Mouse (Mus musculus): ENCODE measurements around the gene Mctp2. TPM values are rescaled to one million over a fixed set of nuclear protein-coding genes. Genes with fewer than 3 reads are reported as not detected.

Mctp2 gene
- total RNA-seq, 2 experiments from 2014 or later, result 1.3 to 2.0 TPM

- intact Hi-C loops (cut with DNase I), result no loop called here
- DNase-seq (ENCODE audit: low spot score in 2 of 2), result no peak
Observed at GRCm38 (mm10) chr7:72110578-72110977, 195.8 kb downstream of the Mctp2 start.

- intact Hi-C loops (cut with DNase I), result no loop called here
- no peak for DNase-seq (ENCODE audit: low spot score in 2 of 2)
Observed at GRCm38 (mm10) chr7:72108639-72109399, 197.6 kb downstream of the Mctp2 start.

DNA sequence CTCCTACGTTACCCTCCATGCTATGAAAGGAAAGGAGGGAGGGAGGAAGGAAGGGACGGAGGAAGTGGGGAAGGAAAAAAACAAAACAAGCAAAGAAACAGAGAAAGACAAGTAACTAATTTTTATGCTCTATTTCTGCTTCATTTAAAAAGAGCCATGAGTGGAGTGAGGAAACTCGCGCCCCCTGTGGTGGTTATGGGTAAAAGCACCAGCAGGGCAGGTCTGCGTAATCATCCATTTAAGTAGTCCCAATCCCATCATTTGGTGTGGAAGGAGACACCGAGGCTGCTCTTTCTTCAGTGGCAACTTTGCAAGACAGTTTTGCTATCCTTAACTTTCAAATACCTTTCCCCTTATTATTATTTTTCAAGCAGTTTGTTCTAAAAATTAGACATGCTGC lies 202.2 kb downstream of the Mctp2 start:
- intact Hi-C loops (cut with DNase I), result no loop called here

DNA sequence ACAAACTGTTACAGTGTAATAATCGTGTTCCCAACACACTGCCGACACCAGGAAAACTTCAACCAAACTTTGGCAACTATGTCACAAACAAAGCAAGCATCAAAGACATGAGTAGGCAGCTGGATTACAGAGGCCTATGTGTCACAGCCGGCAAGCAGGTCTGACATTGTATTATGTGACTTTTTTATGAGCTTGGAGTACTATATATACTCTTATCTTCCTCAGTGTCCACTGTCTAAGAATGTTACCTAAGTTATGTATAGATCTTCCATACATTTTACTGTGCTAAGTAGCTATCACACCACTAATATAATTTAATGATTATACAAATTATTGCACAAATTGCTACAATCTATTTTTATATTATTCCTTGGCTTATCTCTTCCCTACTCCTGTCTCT lies 202.8 kb downstream of the Mctp2 start:
- intact Hi-C loops (cut with DNase I), result no loop called here
- DNase-seq (ENCODE audit: low spot score in 2 of 2), result no peak

More for the DNA sequence above, 202.2 kb downstream of the Mctp2 start:
- DNase-seq (ENCODE audit: low spot score in 2 of 2), result no peak

- intact Hi-C loops (cut with DNase I), result no loop called here
- peak in 1 of 2 experiments; percentile 22 for DNase-seq (ENCODE audit: low spot score in 2 of 2)
Observed at GRCm38 (mm10) chr7:72100683-72101082, 205.7 kb downstream of the Mctp2 start.

- intact Hi-C loops (cut with DNase I), result no loop called here
- DNase-seq (ENCODE audit: low spot score in 2 of 2), result no peak
Observed at GRCm38 (mm10) chr7:72098603-72099002, 207.8 kb downstream of the Mctp2 start.

- intact Hi-C loops (cut with DNase I), result no loop called here
- DNase-seq (ENCODE audit: low spot score in 2 of 2), result no peak
Observed at GRCm38 (mm10) chr7:72096973-72097372, 209.4 kb downstream of the Mctp2 start.

DNA sequence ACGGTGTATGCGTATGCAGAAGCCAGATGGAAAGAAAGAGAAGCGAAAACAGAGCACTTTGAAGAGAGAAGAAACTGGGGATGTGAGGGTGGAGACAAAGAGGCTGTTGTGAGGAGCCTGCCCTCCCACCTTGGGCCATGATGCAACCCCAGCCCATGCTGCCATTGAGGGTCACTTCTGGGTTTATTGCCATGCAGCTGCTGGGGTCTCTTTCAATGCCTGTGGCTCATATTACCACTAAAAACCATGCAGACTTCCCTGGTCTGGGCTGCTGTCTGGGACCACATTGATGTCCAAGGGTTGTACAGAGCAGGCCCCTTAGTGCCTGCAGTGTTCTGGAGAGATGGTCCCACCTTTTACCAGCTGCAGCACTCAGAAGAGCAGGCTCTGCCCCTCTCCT lies 210.0 kb downstream of the Mctp2 start:
- intact Hi-C loops (cut with DNase I), result no loop called here
- DNase-seq (ENCODE audit: low spot score in 2 of 2), result no peak

DNA sequence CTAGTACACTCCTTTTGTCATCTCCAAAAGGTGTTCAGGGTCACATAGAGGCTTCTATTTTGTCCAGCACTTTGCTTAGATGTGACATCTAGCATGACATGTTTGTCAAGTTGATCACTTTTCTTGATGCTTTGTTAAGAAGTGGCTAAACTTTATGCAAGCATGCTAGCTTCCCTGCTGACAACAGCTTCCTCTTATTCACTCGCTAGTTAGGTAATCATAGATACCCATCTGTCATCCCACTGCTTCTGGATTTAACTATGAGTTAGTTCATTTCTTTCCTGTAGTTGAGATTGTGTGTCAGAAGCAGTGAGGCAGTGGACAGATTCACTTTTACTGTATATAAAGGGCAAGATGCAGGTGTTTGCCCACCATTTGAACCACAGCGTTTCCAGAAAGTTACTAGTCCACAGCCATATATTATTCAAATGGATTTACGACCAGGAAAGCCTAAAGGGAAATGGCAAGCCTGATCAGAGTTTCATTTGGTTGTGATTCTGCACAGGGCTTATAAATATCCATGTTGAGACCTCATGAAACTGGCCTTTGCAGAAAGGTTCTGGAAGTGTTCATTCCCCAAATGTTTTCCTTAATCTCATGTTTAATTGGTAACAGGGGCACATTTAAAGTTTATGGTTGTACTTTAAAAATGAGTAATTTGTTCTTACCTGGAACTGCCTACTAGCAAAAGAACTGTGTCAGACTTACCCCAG lies 216.8 kb downstream of the Mctp2 start:
- DNase-seq (ENCODE audit: low spot score in 2 of 2), result no peak
- intact Hi-C loops (cut with DNase I), result no loop called here

GRCm38 (mm10) chr7:72080705-72081104 lies 225.7 kb downstream of the Mctp2 start:
- DNase-seq (ENCODE audit: low spot score in 2 of 2), result no peak
- intact Hi-C loops (cut with DNase I), result no loop called here

- no peak for DNase-seq (ENCODE audit: low spot score in 2 of 2)
- intact Hi-C loops (cut with DNase I), result no loop called here
Observed at GRCm38 (mm10) chr7:72078896-72079295, 227.5 kb downstream of the Mctp2 start.

- DNase-seq (ENCODE audit: low spot score in 2 of 2), result no peak
- intact Hi-C loops (cut with DNase I), result no loop called here
Observed at GRCm38 (mm10) chr7:72071418-72072184, 234.8 kb downstream of the Mctp2 start.

DNA sequence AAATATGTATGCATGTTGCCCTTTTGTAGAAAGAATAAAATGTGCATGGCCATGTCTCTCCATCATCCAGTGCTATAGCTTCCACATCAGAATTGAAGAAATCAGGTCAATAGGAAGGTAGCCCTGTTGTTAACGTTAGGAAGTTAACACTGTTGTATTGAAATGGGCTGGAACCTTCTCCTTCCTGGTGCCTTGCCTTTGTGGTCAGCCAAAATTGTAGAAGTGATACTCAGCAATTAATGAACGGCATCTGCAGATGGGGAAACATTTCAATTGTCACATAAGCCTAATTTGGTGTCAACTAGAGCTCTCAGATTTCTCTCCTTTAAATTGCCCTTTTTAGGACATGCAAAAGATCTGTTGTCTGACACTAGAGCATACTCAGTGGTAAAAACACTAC lies 238.0 kb downstream of the Mctp2 start:
- intact Hi-C loops (cut with DNase I), result no loop called here
- no peak for DNase-seq (ENCODE audit: low spot score in 2 of 2)

- DNase-seq (ENCODE audit: low spot score in 2 of 2), result no peak
- intact Hi-C loops (cut with DNase I), result no loop called here
Observed at GRCm38 (mm10) chr7:72066352-72066751, 240.1 kb downstream of the Mctp2 start.

GRCm38 (mm10) chr7:72051759-72052158 lies 254.6 kb downstream of the Mctp2 start:
- intact Hi-C loops (cut with DNase I), result no loop called here
- peak in 1 of 2 experiments; percentile 6 for DNase-seq (ENCODE audit: low spot score in 2 of 2)

- intact Hi-C loops (cut with DNase I), result no loop called here
Observed at GRCm38 (mm10) chr7:72047588-72048585, 258.5 kb downstream of the Mctp2 start.

More at GRCm38 (mm10) chr7:72047588-72048585, 258.5 kb downstream of the Mctp2 start:
- DNase-seq (ENCODE audit: low spot score in 2 of 2), result peak; percentile 24 to 26

Data from left cerebral cortex, postnatal 14 days (tissue).